Mouse (Mus musculus): Measurements from ENCODE around the gene Apex1.

DNA sequence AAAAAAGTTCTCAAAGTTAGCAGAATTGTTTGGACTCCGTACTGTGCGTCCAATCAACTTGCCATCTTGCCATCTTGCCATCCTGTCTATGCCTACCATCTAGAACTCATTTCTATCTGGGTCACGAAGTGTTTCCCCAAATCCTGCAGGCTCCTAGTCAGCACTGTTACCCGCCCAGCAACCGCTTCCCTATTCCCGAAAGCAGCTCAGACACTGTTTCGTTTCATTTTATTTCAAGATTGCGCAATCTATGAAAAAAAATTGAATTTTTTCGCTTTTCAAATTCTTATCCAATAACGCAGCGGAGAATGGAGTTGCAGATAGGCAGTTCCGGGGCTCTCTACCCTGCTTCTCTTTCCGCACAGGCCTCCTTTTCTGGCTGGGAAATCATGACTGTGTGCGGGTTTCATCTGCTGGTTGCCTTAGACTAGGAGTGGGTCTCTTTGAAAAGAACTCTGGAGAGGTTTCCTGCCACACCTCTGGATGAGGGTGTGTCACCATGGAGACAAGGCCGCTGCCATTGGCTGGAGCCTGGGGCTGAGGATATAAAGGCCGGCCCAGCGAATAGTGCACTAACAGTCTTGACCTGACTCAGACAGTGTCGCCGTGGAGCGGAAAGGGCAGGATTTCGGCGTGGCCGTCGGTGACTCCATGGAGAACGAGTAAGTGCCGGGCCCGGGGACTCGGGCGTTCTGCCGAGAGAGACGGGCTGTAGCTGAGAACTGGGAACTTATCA is 19.3 kb downstream of the Apex1 start, which contains the start of gene Gm49342:
- TF ChIP-seq CTCF (conservative IDR thresholded peaks at IDR 0.05; ENCODE audit: insufficient read depth, insufficient read length, low read depth, low read length) (peak; percentile 40), POLR2A (IDR thresholded peaks at IDR 0.05; ENCODE audit: low read depth, low read length) (peak; percentile 99)
